Mouse (Mus musculus) liver, adult 2 months (tissue): ENCODE measurements around the gene Crim1.

Source experiments
- CTCF ChIP-seq: fragments of 200-500 bp; IDR thresholded peaks from 2 replicates; pipeline ENCODE4 v1.5.1; 2011; ENCODE audit warnings: low read depth, low read length, control low read depth
- POLR2A ChIP-seq: fragments of 200-500 bp; IDR thresholded peaks from 2 replicates; pipeline ENCODE4 v1.6.1; 2011; ENCODE audit warnings: low read length, control low read depth; ENCODE audit not compliant: insufficient read depth; ENCODE audit errors: extremely low read depth

GRCm38 (mm10) chr17:78331438-78331837 lies 131.4 kb downstream of the Crim1 start:
- TF ChIP-seq CTCF (no peak), POLR2A (no peak)
